Mouse (Mus musculus) erythroblast, embryonic 14.5 days (primary cell): ENCODE data around the gene Shisal2b.

Experiments used
- GATA1 ChIP-seq: IDR thresholded peaks from 2 replicates; pipeline ENCODE4 v1.6.1; 2012; ENCODE audit warnings: low read length, inconsistent platforms, mixed read lengths
- TAL1 ChIP-seq: IDR thresholded peaks from 3 replicates; pipeline ENCODE4 v1.6.1; 2012; ENCODE audit warnings: low read length, inconsistent platforms, mixed read lengths

GRCm38 (mm10) chr13:104837628-104838027 is 26.1 kb downstream of the Shisal2b start:
- TF ChIP-seq GATA1 (no peak), TAL1 (no peak)
